In genomic region chr3:133471101-133471500, GRCm38 (mm10) we compare ENCODE assay signal across 31 mouse cellular contexts.
A peak's percentile ranks its signal among the peaks of the same experiment; 100 is the strongest.
DNase-seq lines count a peak whose midpoint lies in the region; ATAC-seq and TF ChIP-seq lines count a peak whose summit lies in the region.
"Had no signal": no experiment of that assay in that cellular context is flagged by ENCODE, and none has a peak within 500 bp of the region (broad histone marks: within the 10 kb centered on the region; RNA-seq: fewer than 3 reads in every experiment).

No protein-coding gene starts in this region.

- no peak for TF ChIP-seq POLR2A in cerebellum, adult 2 months (IDR thresholded peaks at IDR 0.05; ENCODE audit: borderline replicate concordance, insufficient read depth, low read length)

- H3K36me3 ChIP-seq in hindbrain, postnatal 0 days (ENCODE audit: insufficient read depth, low read length): peaks cover 46% of the 10 kb centered on the region
- peaks cover 80% of the 10 kb centered on the region for H3K36me3 ChIP-seq in hindbrain, embryonic 14.5 days (replicated peaks; ENCODE audit: control insufficient read depth, insufficient read depth)

- H3K9me3 ChIP-seq in hindbrain, postnatal 0 days (ENCODE audit: low read length): no peaks in the 10 kb centered on the region
- H3K9me3 ChIP-seq in hindbrain, embryonic 14.5 days (ENCODE audit: control insufficient read depth, low read length): no peaks in the 10 kb centered on the region
- H3K9me3 ChIP-seq: forebrain, embryonic 13.5 days; heart, embryonic 10.5 days; heart, embryonic 15.5 days; hindbrain, embryonic 12.5 days; limb, embryonic 10.5 days; limb, embryonic 15.5 days had no signal

- DNase-seq in hindbrain, postnatal 0 days (ENCODE audit: low spot score): peak; percentile 4
- DNase-seq in hindbrain, embryonic 14.5 days (ENCODE audit: low spot score): no peak
- DNase-seq in brain, adult 2 months (ENCODE audit: low read depth, low spot score): peak; percentile 73
- DNase-seq in cerebellum, adult 2 months: peak; percentile 47 to 69
- DNase-seq in cerebellum, postnatal 14 days: peak; percentile 61 to 74
- DNase-seq in spleen, postnatal 4 days (ENCODE audit: low spot score in 2 of 2): no peak
- DNase-seq in thymus, postnatal 14 days: no peak
- no peak for DNase-seq in kidney, postnatal 36 days
- DNase-seq: adrenal gland, adult 2 months; adrenal gland, postnatal 36 days; gastrocnemius, postnatal 25 days; heart, adult 11 months; heart, postnatal 36 days; kidney, adult 9 months; kidney, postnatal 10 days; lung, adult 2 months; lung, postnatal 10 days; right cerebral cortex, postnatal 25 days; thymus, postnatal 36 days had no signal

- H3K4me1 ChIP-seq in hindbrain, postnatal 0 days (ENCODE audit: insufficient read depth, low read length): no peaks in the 10 kb centered on the region
- no peaks in the 10 kb centered on the region for H3K4me1 ChIP-seq in hindbrain, embryonic 14.5 days (replicated peaks; ENCODE audit: control insufficient read depth, insufficient read depth, low read length)
- H3K4me1 ChIP-seq in cerebellum, adult 2 months (ENCODE audit: control insufficient read depth, insufficient read depth, low read length): peaks cover 7% of the 10 kb centered on the region
- H3K4me1 ChIP-seq: forebrain, embryonic 13.5 days; heart, embryonic 10.5 days; heart, embryonic 15.5 days; hindbrain, embryonic 12.5 days; limb, embryonic 10.5 days; limb, embryonic 15.5 days had no signal

- no peak for TF ChIP-seq CTCF in hindbrain, postnatal 0 days (IDR thresholded peaks at IDR 0.05; ENCODE audit: low read depth)
- TF ChIP-seq CTCF in cerebellum, adult 2 months (IDR thresholded peaks at IDR 0.05; ENCODE audit: borderline replicate concordance, insufficient read depth, low read depth, low read length): no peak

- H3K4me2 ChIP-seq in hindbrain, postnatal 0 days (ENCODE audit: low read depth, low read length): no peak overlapping the region
- no peak overlapping the region for H3K4me2 ChIP-seq in hindbrain, embryonic 14.5 days (replicated peaks)
- H3K4me2 ChIP-seq: forebrain, embryonic 13.5 days; heart, embryonic 15.5 days; hindbrain, embryonic 12.5 days; limb, embryonic 15.5 days; midbrain, embryonic 11.5 days had no signal

- no peak overlapping the region for H3K27ac ChIP-seq in hindbrain, postnatal 0 days
- H3K27ac ChIP-seq in hindbrain, embryonic 14.5 days: no peak overlapping the region
- no peak overlapping the region for H3K27ac ChIP-seq in cerebellum, adult 2 months (ENCODE audit: insufficient read depth, low read length)
- H3K27ac ChIP-seq: forebrain, embryonic 13.5 days; heart, embryonic 10.5 days; heart, embryonic 15.5 days; hindbrain, embryonic 12.5 days; limb, embryonic 10.5 days; limb, embryonic 15.5 days; liver, embryonic 14.5 days; macrophage had no signal

- H3K9ac ChIP-seq in hindbrain, postnatal 0 days (replicated peaks; ENCODE audit: low read length): no peak overlapping the region
- H3K9ac ChIP-seq in hindbrain, embryonic 14.5 days: no peak overlapping the region
- H3K9ac ChIP-seq: forebrain, embryonic 13.5 days; heart, embryonic 15.5 days; hindbrain, embryonic 12.5 days; limb, embryonic 15.5 days; liver, embryonic 14.5 days had no signal

- no peak overlapping the region for H3K4me3 ChIP-seq in hindbrain, postnatal 0 days (ENCODE audit: low read length)
- H3K4me3 ChIP-seq in hindbrain, embryonic 14.5 days (replicated peaks; ENCODE audit: low read length): no peak overlapping the region
- H3K4me3 ChIP-seq in cerebellum, adult 2 months (replicated peaks; ENCODE audit: insufficient read depth, low read depth, low read length): no peak overlapping the region
- H3K4me3 ChIP-seq: forebrain, embryonic 13.5 days; heart, embryonic 10.5 days; heart, embryonic 15.5 days; hindbrain, embryonic 12.5 days; limb, embryonic 10.5 days; limb, embryonic 15.5 days had no signal

- no peaks in the 10 kb centered on the region for H3K27me3 ChIP-seq in hindbrain, postnatal 0 days (ENCODE audit: insufficient read depth, low read length)
- H3K27me3 ChIP-seq in hindbrain, embryonic 14.5 days (ENCODE audit: control insufficient read depth, insufficient read depth, low read length): no peaks in the 10 kb centered on the region
- H3K27me3 ChIP-seq in cerebellum, adult 2 months (ENCODE audit: control insufficient read depth, insufficient read depth, low read length): no peaks in the 10 kb centered on the region
- H3K27me3 ChIP-seq: CH12.LX; forebrain, embryonic 13.5 days; heart, embryonic 15.5 days; hindbrain, embryonic 12.5 days; limb, embryonic 15.5 days had no signal

- no peak for ATAC-seq in hindbrain, postnatal 0 days
- no peak for ATAC-seq in hindbrain, embryonic 14.5 days (ENCODE audit: low FRiP score)
- ATAC-seq: activated CD4-positive, CD25-positive, alpha-beta regulatory T cell, adult 4 months; forebrain, embryonic 13.5 days; intestine, postnatal 0 days had no signal

- WGBS in hindbrain, postnatal 0 days: 59% methylated on average over 4 of the region's 4 CpGs
- 82% methylated on average over 4 of the region's 4 CpGs for WGBS in hindbrain, embryonic 14.5 days
- 4% methylated on average over 4 of the region's 4 CpGs for WGBS in cerebellum, adult 2 months

Comparison
In these comparisons a context has a peak if more than half of its experiments do, and no peak if none do; other contexts are left out.
1. DNase-seq: peak in hindbrain, postnatal 0 days (single experiment), brain, adult 2 months (single experiment), cerebellum, adult 2 months (2 of 2) and cerebellum, postnatal 14 days (2 of 2); none in hindbrain, embryonic 14.5 days (single experiment), spleen, postnatal 4 days (0 of 2), thymus, postnatal 14 days (single experiment) and kidney, postnatal 36 days (0 of 2).